29 mouse cellular contexts compared by ENCODE assay signal in the genomic region with DNA sequence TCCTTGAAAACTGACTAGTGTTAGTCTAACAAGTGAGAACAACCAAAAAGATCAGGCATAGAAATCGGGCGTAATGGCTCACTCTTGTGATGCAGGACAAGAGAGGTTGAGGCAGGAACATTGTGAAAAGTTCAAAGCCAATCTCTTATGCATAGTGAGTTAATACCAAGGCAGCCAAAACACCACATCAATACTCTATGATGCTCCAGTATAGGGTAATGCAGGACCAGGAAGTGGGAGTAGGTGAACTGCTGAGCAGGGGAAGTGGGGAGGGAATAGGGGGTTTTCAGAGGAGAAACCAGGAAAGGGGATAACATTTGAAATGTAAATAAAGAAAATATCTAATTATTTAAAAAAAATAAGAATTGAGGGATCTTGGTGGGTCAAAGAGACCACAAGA. TPM values are rescaled to one million over a fixed set of nuclear protein-coding genes. Genes with fewer than 3 reads are reported as not detected.
"Had no signal": no experiment of that assay in that cellular context is flagged by ENCODE, and none has a peak within 500 bp of the region (broad histone marks: within the 10 kb centered on the region; RNA-seq: fewer than 3 reads in every experiment).

No protein-coding gene starts in this region.

- H3K36me3 ChIP-seq: limb, embryonic 10.5 days; limb, embryonic 13.5 days; liver, embryonic 13.5 days; midbrain, embryonic 10.5 days; midbrain, embryonic 13.5 days had no signal

- H3K4me1 ChIP-seq: limb, embryonic 10.5 days; limb, embryonic 13.5 days; liver, embryonic 13.5 days; midbrain, embryonic 10.5 days; midbrain, embryonic 13.5 days had no signal

- H3K27ac ChIP-seq: kidney, postnatal 0 days; layer of hippocampus, adult 2 months; limb, embryonic 10.5 days; limb, embryonic 13.5 days; liver, embryonic 13.5 days; midbrain, embryonic 10.5 days; midbrain, embryonic 13.5 days had no signal

- H3K4me2 ChIP-seq: limb, embryonic 13.5 days; liver, embryonic 13.5 days; lung, embryonic 14.5 days; midbrain, embryonic 13.5 days had no signal

- ATAC-seq: lung, postnatal 0 days; midbrain, embryonic 13.5 days had no signal

- DNase-seq: kidney, postnatal 25 days; layer of hippocampus, adult 9-11 months; liver; liver, embryonic 13.5 days; lung, postnatal 4 days; thymus, adult 2 months; thymus, postnatal 14 days; thymus, postnatal 4 days had no signal

- H3K9ac ChIP-seq: limb, embryonic 13.5 days; liver, embryonic 13.5 days; lung, embryonic 14.5 days; midbrain, embryonic 13.5 days had no signal

- H3K4me3 ChIP-seq: layer of hippocampus, adult 2 months; limb, embryonic 10.5 days; limb, embryonic 13.5 days; liver, embryonic 13.5 days; midbrain, embryonic 10.5 days; midbrain, embryonic 13.5 days had no signal

- H3K27me3 ChIP-seq: limb, embryonic 13.5 days; liver, embryonic 13.5 days; midbrain, embryonic 13.5 days had no signal

- H3K9me3 ChIP-seq: limb, embryonic 10.5 days; limb, embryonic 13.5 days; liver, embryonic 13.5 days; midbrain, embryonic 10.5 days; midbrain, embryonic 13.5 days had no signal

RNA-seq across cellular contexts. Expression of gene Plscr5, which starts 25.2 kb away (rescaled TPM):
- total RNA-seq: layer of hippocampus, adult 2 months; layer of hippocampus, postnatal 25 days; left cerebral cortex, adult 18-20 months; left cerebral cortex, postnatal 25 days; megakaryocyte, adult 5-6 weeks had no signal
- polyA plus RNA-seq: kidney, adult 2 months; kidney, embryonic 14.5 days; kidney, postnatal 0 days; large intestine, adult 2 months; limb, embryonic 10.5 days; limb, embryonic 13.5 days; liver, embryonic 13.5 days; liver, embryonic 16.5 days; lung, embryonic 14.5 days; lung, postnatal 0 days; midbrain, embryonic 10.5 days; midbrain, embryonic 13.5 days; neural tube, embryonic 11.5 days; small intestine, adult 2 months; spleen, adult 2 months; testis, adult 2 months had no signal

RNA-seq across cellular contexts. Expression of gene Plscr2, which starts 57.5 kb away (rescaled TPM):
- total RNA-seq: megakaryocyte, adult 5-6 weeks had no signal
- polyA plus RNA-seq: limb, embryonic 10.5 days; neural tube, embryonic 11.5 days; neural tube, embryonic 14.5 days had no signal
